Comparison of ENCODE assay signal across 9 mouse cellular contexts in the genomic region with DNA sequence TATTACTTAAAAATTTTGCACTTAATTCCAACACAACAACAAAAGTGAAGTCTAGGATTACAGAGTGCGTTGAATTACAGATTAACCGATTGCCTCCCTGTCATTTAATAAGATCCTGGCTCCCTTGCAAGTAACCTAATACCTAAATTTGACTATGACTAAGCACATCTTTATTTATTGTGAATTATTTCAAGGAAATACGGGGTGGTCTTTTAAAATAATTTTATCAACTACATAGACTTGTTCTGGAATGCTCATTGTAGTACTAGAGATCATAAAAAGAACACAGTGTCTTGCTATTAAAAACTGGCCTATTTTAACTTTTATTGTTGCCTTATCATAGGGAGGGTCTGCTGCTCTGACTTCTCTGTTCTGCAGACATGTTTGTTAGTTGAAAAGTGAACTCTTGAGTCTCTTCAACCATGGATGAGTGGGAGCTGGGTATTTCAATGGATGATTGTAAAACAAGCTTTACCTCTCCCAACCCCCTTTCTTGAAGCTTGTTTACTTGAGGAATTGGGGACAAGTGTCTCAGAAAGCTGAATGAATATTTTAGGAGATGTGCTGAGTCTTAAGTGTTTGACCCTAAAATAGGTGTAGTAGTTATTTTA. TPM values are rescaled to one million over a fixed set of nuclear protein-coding genes. Genes with fewer than 3 reads are reported as not detected.
DNase-seq lines count a peak whose midpoint lies in the region; ATAC-seq and TF ChIP-seq lines count a peak whose summit lies in the region.
"Had no signal": no experiment of that assay in that cellular context is flagged by ENCODE, and none has a peak within 500 bp of the region (broad histone marks: within the 10 kb centered on the region; RNA-seq: fewer than 3 reads in every experiment).

No protein-coding gene starts in this region.

- no peak for TF ChIP-seq CTCF in CH12.LX (conservative IDR thresholded peaks at IDR 0.05 in 1 of 2, IDR thresholded peaks at IDR 0.05 in 1 of 2; ENCODE audit: low read depth in 2 of 2, low read length in 2 of 2)

- no peak for ATAC-seq in forebrain, embryonic 16.5 days
- ATAC-seq in liver, embryonic 15.5 days (ENCODE audit: insufficient read depth): no peak

- dilution Hi-C loops in CH12.LX (cut with MboI; ENCODE audit: extremely low pct_ligation_motif_present, extremely low pct_unique_long_range_greater_than_20kb, low sequenced_read_pairs): no loop called here

- peak overlapping the region; percentile 31 for H3K4me2 ChIP-seq in CH12.LX (ENCODE audit: insufficient read depth, low read depth, poor library complexity, severe bottlenecking)
- H3K4me2 ChIP-seq in forebrain, embryonic 16.5 days (ENCODE audit: low read length): peak overlapping the region; percentile 63
- peak overlapping the region; percentile 78 for H3K4me2 ChIP-seq in liver, embryonic 15.5 days

- in situ Hi-C loops in CH12.LX (cut with MboI; ENCODE audit: low pct_ligation_motif_present, low pct_unique_long_range_greater_than_20kb, low sequenced_read_pairs): no loop called here

- no peak for TF ChIP-seq EP300 in CH12.LX (IDR thresholded peaks at IDR 0.05; ENCODE audit: low read length)

- peaks cover 0 to 26% of the 10 kb centered on the region in 2 experiments; a peak in 2 of 4 replicates for H3K4me1 ChIP-seq in CH12.LX (ENCODE audit: control insufficient read depth in 1 of 2, insufficient read depth in 2 of 2)
- peaks cover 19% of the 10 kb centered on the region for H3K4me1 ChIP-seq in forebrain, embryonic 16.5 days (replicated peaks; ENCODE audit: control insufficient read depth, insufficient read depth, low read length)
- peaks cover 28% of the 10 kb centered on the region for H3K4me1 ChIP-seq in liver, embryonic 15.5 days (replicated peaks)

- no peaks in the 10 kb centered on the region for H3K9me3 ChIP-seq in CH12.LX (replicated peaks; ENCODE audit: low read length)
- no peaks in the 10 kb centered on the region for H3K9me3 ChIP-seq in forebrain, embryonic 16.5 days (ENCODE audit: control insufficient read depth, low read length)
- no peaks in the 10 kb centered on the region for H3K9me3 ChIP-seq in liver, embryonic 15.5 days (replicated peaks)

- H3K4me3 ChIP-seq in CH12.LX (replicated peaks in 1 of 3; ENCODE audit: low read depth in 2 of 3, low read length in 2 of 3, poor library complexity in 1 of 3): peak overlapping the region in 2 of 3 experiments; percentile 82 to 88
- H3K4me3 ChIP-seq in forebrain, embryonic 16.5 days (replicated peaks; ENCODE audit: low read length): peak overlapping the region; percentile 99
- H3K4me3 ChIP-seq in liver, embryonic 15.5 days (replicated peaks): peak overlapping the region; percentile 88

- H3K9ac ChIP-seq in CH12.LX (ENCODE audit: insufficient read depth, low read depth): peak overlapping the region; percentile 98
- H3K9ac ChIP-seq in forebrain, embryonic 16.5 days (replicated peaks; ENCODE audit: low read depth, low read length): no peak overlapping the region
- peak overlapping the region; percentile 99 for H3K9ac ChIP-seq in liver, embryonic 15.5 days

- H3K36me3 ChIP-seq in CH12.LX (replicated peaks in 1 of 2; ENCODE audit: control insufficient read depth in 1 of 2, insufficient read depth in 1 of 2, low read length in 1 of 2): peaks cover 15 to 28% of the 10 kb centered on the region in 2 experiments
- peaks cover 10% of the 10 kb centered on the region for H3K36me3 ChIP-seq in forebrain, embryonic 16.5 days (ENCODE audit: control insufficient read depth, insufficient read depth)
- peaks cover 20% of the 10 kb centered on the region for H3K36me3 ChIP-seq in liver, embryonic 15.5 days (replicated peaks)

- peaks cover 58% of the 10 kb centered on the region for H3K79me2 ChIP-seq in CH12.LX (replicated peaks; ENCODE audit: control insufficient read depth, extremely low read depth, insufficient read depth, poor library complexity, severe bottlenecking)

- 36% methylated on average over 3 of the region's 3 CpGs for WGBS in forebrain, embryonic 16.5 days
- 18% methylated on average over 3 of the region's 3 CpGs for WGBS in liver, embryonic 15.5 days (ENCODE audit: insufficient replicate concordance)

- H3K27ac ChIP-seq in CH12.LX (ENCODE audit: insufficient read depth, low read depth): no peak overlapping the region
- no peak overlapping the region for H3K27ac ChIP-seq in forebrain, embryonic 16.5 days (ENCODE audit: low read length)
- peak overlapping the region; percentile 25; the same call in 1 of the 2 replicates for H3K27ac ChIP-seq in liver, embryonic 15.5 days (replicated peaks)

- peaks cover 13% of the 10 kb centered on the region for H3K27me3 ChIP-seq in CH12.LX (replicated peaks)
- H3K27me3 ChIP-seq in forebrain, embryonic 16.5 days (replicated peaks; ENCODE audit: control insufficient read depth, insufficient read depth, low read length): no peaks in the 10 kb centered on the region
- H3K27me3 ChIP-seq in liver, embryonic 15.5 days: no peaks in the 10 kb centered on the region

- no peak for TF ChIP-seq POLR2A in CH12.LX (IDR thresholded peaks at IDR 0.05; ENCODE audit: low read depth, low read length)

- DNase-seq in heart, adult 11 months: peak; percentile 37
- no peak for DNase-seq in heart, adult 9 months (ENCODE audit: low spot score in 2 of 2)
- no peak for DNase-seq in CH12.LX (ENCODE audit: extremely low read depth)
- no peak for DNase-seq in right cerebral cortex, adult 18-20 months
- no peak for DNase-seq in spleen, adult 18-20 months
- no peak for DNase-seq in cerebellum, postnatal 4 days (ENCODE audit: low spot score in 2 of 2)
- DNase-seq: cerebellum, adult 11-12 months had no signal

- no peak for TF ChIP-seq RAD21 in CH12.LX (IDR thresholded peaks at IDR 0.05; ENCODE audit: low read depth, low read length)

TF ChIP-seq in CH12.LX, 34 proteins besides CTCF, POLR2A, EP300 and RAD21:
- TF ChIP-seq SIN3A (IDR thresholded peaks at IDR 0.05; ENCODE audit: low read length): 0 out of 2 replicates have a peak, but pooled peaks have one; percentile 51
- peak; percentile 16; the same call in 1 of the 2 replicates for TF ChIP-seq HCFC1 (IDR thresholded peaks at IDR 0.05; ENCODE audit: low read depth, low read length)
- peak; percentile 52; the same call in 1 of the 2 replicates for TF ChIP-seq CHD1 (IDR thresholded peaks at IDR 0.05; ENCODE audit: low read depth, low read length)
- TF ChIP-seq TBP (conservative IDR thresholded peaks at IDR 0.05; ENCODE audit: low read depth, low read length): no peak

RNA-seq across cellular contexts. Expression of gene Skp1a, which starts 1.4 kb away (rescaled TPM):
- total RNA-seq in CH12.LX (2012; rRNA removed) (169 and 248 TPM in 2 replicates), CH12.LX (2014; rRNA removed) (371 and 466 TPM in 2 replicates)
- polyA plus RNA-seq in CH12.LX (2012; ENCODE audit: insufficient read length, low read depth): 209 and 278 TPM in 2 replicates
- 1,143 and 1,208 TPM in 2 replicates for polyA plus RNA-seq in forebrain, embryonic 16.5 days (2015; fragmentation: Nextera tagmentation; extraction: Ambion mirVana)
- 236 and 277 TPM in 2 replicates for polyA plus RNA-seq in liver, embryonic 15.5 days (2015; fragmentation: Nextera tagmentation; extraction: Ambion mirVana)

RNA-seq across cellular contexts. Expression of gene Olfr1371, which starts 19.4 kb away (rescaled TPM):
- not detected in 2 replicates for total RNA-seq in CH12.LX (2012; rRNA removed)
- not detected in 2 replicates for total RNA-seq in CH12.LX (2014; rRNA removed)
- polyA plus RNA-seq in CH12.LX (2012; ENCODE audit: insufficient read length, low read depth): not detected in 2 replicates
- not detected in 2 replicates for polyA plus RNA-seq in forebrain, embryonic 16.5 days (2015; fragmentation: Nextera tagmentation; extraction: Ambion mirVana)
- polyA plus RNA-seq in liver, embryonic 15.5 days (2015; fragmentation: Nextera tagmentation; extraction: Ambion mirVana): not detected in 2 replicates

RNA-seq across cellular contexts. Expression of gene Tcf7, which starts 49.7 kb away (rescaled TPM):
- total RNA-seq in CH12.LX (2012; rRNA removed): 0.46 and 0.55 TPM in 2 replicates
- 0.77 and 0.85 TPM in 2 replicates for total RNA-seq in CH12.LX (2014; rRNA removed)
- 4.4 and 5.5 TPM in 2 replicates for polyA plus RNA-seq in CH12.LX (2012; ENCODE audit: insufficient read length, low read depth)
- 2.7 and 4.8 TPM in 2 replicates for polyA plus RNA-seq in forebrain, embryonic 16.5 days (2015; fragmentation: Nextera tagmentation; extraction: Ambion mirVana)
- 1.4 and 1.9 TPM in 2 replicates for polyA plus RNA-seq in liver, embryonic 15.5 days (2015; fragmentation: Nextera tagmentation; extraction: Ambion mirVana)
